ENCODE assay signal across 10 mouse cellular contexts in the genomic region with DNA sequence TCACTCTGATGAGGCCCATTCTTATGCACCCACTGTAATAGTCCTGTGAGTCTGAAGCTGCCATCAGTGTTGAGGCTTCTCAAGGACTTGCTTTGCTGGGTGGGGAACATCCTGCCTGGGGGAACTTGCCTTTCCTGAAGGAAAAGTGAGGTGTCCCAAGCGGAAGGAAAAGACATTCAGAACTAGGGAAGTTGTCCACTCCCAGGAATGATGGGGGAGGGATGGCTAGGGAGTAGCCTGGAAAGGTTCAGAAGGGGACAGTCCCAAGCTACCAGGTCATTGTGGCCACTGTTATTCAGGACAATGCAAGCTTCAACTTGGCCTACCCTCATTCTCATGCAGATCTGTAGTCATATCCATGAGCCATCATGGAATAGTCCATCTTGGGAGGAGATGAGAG.
A peak's percentile ranks its signal among the peaks of the same experiment; 100 is the strongest.
DNase-seq lines count a peak whose midpoint lies in the region.
"Had no signal": no experiment of that assay in that cellular context is flagged by ENCODE, and none has a peak within 500 bp of the region (broad histone marks: within the 10 kb centered on the region; RNA-seq: fewer than 3 reads in every experiment).

No protein-coding gene starts in this region.

- DNase-seq in adrenal gland, adult 2 months: peak; percentile 35
- DNase-seq in adrenal gland, postnatal 4 days (ENCODE audit: low spot score in 2 of 2): no peak
- DNase-seq in kidney, adult 11 months: peak; percentile 55
- DNase-seq in kidney, postnatal 4 days: no peak
- DNase-seq in heart, postnatal 10 days: peak; percentile 22 to 27
- peak; percentile 57 for DNase-seq in lung, postnatal 10 days
- DNase-seq in embryo, embryonic 10.5 days (ENCODE audit: low spot score): no peak
- DNase-seq in right cerebral cortex, postnatal 36 days (ENCODE audit: low spot score in 2 of 2): no peak
- DNase-seq: cerebellum, postnatal 10 days; thymus, postnatal 14 days had no signal

- intact Hi-C loops in heart, postnatal 10 days (cut with DNase I): no loop called here

Comparison
In these comparisons a context has a peak if more than half of its experiments do, and no peak if none do; other contexts are left out.
1. DNase-seq: peak in adrenal gland, adult 2 months (single experiment), kidney, adult 11 months (single experiment), heart, postnatal 10 days (2 of 2) and lung, postnatal 10 days (single experiment); none in adrenal gland, postnatal 4 days (0 of 2), kidney, postnatal 4 days (0 of 2), embryo, embryonic 10.5 days (single experiment) and right cerebral cortex, postnatal 36 days (0 of 2).